Mouse (Mus musculus): ENCODE results near the gene Xpnpep2.

Gene Xpnpep2

GRCm38 (mm10) chrX:48108394-48109315, at the start of gene Xpnpep2:
Gene Xpnpep2, plus strand, starts transcription at chrX:48108725.
- in situ Hi-C loops (cut with MseI, MboI) = no loop called here

- in situ Hi-C loops (cut with MseI, MboI) = no loop called here
Measured at GRCm38 (mm10) chrX:48062481-48062880, 46.0 kb upstream of the Xpnpep2 start.

GRCm38 (mm10) chrX:48064166-48064853, 44.2 kb upstream of the Xpnpep2 start:
- in situ Hi-C loops (cut with MseI, MboI) = no loop called here

GRCm38 (mm10) chrX:48066891-48067290, 41.6 kb upstream of the Xpnpep2 start:
- in situ Hi-C loops (cut with MseI, MboI) = no loop called here

GRCm38 (mm10) chrX:48071961-48072360, 36.6 kb upstream of the Xpnpep2 start:
- in situ Hi-C loops (cut with MseI, MboI) = no loop called here

- in situ Hi-C loops (cut with MseI, MboI) = no loop called here
Measured at GRCm38 (mm10) chrX:48072401-48072800, 36.1 kb upstream of the Xpnpep2 start.

GRCm38 (mm10) chrX:48074691-48075090, 33.8 kb upstream of the Xpnpep2 start:
- in situ Hi-C loops (cut with MseI, MboI) = no loop called here

GRCm38 (mm10) chrX:48076806-48077425, 31.6 kb upstream of the Xpnpep2 start:
- in situ Hi-C loops (cut with MseI, MboI) = no loop called here

- in situ Hi-C loops (cut with MseI, MboI) = no loop called here
Measured at GRCm38 (mm10) chrX:48082364-48082763, 26.2 kb upstream of the Xpnpep2 start.

GRCm38 (mm10) chrX:48092129-48092528, 16.4 kb upstream of the Xpnpep2 start:
- in situ Hi-C loops (cut with MseI, MboI) = no loop called here

- in situ Hi-C loops (cut with MseI, MboI) = no loop called here
Measured at GRCm38 (mm10) chrX:48093555-48093954, 15.0 kb upstream of the Xpnpep2 start.

- in situ Hi-C loops (cut with MseI, MboI) = no loop called here
Measured at GRCm38 (mm10) chrX:48094658-48095057, 13.9 kb upstream of the Xpnpep2 start.

GRCm38 (mm10) chrX:48096580-48096979, 11.9 kb upstream of the Xpnpep2 start:
- in situ Hi-C loops (cut with MseI, MboI) = no loop called here

- in situ Hi-C loops (cut with MseI, MboI) = no loop called here
Measured at GRCm38 (mm10) chrX:48098470-48099129, 9.9 kb upstream of the Xpnpep2 start.

GRCm38 (mm10) chrX:48099871-48100270, 8.7 kb upstream of the Xpnpep2 start:
- in situ Hi-C loops (cut with MseI, MboI) = no loop called here

GRCm38 (mm10) chrX:48103256-48103655, 5.3 kb upstream of the Xpnpep2 start:
- in situ Hi-C loops (cut with MseI, MboI) = no loop called here

GRCm38 (mm10) chrX:48104736-48105441, 3.6 kb upstream of the Xpnpep2 start:
- in situ Hi-C loops (cut with MseI, MboI) = no loop called here

GRCm38 (mm10) chrX:48106226-48106625, 2.3 kb upstream of the Xpnpep2 start:
- in situ Hi-C loops (cut with MseI, MboI) = no loop called here

- in situ Hi-C loops (cut with MseI, MboI) = no loop called here
Measured at GRCm38 (mm10) chrX:48109316-48109655, 761 bp downstream of the Xpnpep2 start.

GRCm38 (mm10) chrX:48119294-48119693, 10.8 kb downstream of the Xpnpep2 start:
- in situ Hi-C loops (cut with MseI, MboI) = no loop called here
